Mouse (Mus musculus) heart, embryonic 10.5 days (tissue): Measurements from ENCODE around the gene Orc5. TPM values are rescaled to one million over a fixed set of nuclear protein-coding genes. Genes with fewer than 3 reads are reported as not detected.

Experiments
- DNase-seq: peaks from one replicate; pipeline ENCODE4 v3.0.0-alpha.2; 2017; ENCODE audit warnings: low spot score
- H3K27ac ChIP-seq: fragments of 300-500 bp; sonication (generic); 2 replicates; pipeline ENCODE4 v1.5.1; 2016; ENCODE audit warnings: mild to moderate bottlenecking
- H3K27me3 ChIP-seq: fragments of 300-500 bp; sonication (generic); 2 replicates; pipeline ENCODE4 v1.6.1; 2016; ENCODE audit warnings: mild to moderate bottlenecking; ENCODE audit not compliant: poor library complexity, insufficient read depth, severe bottlenecking
- H3K36me3 ChIP-seq: fragments of 300-500 bp; sonication (generic); 2 replicates; pipeline ENCODE4 v1.6.1; 2016; ENCODE audit warnings: mild to moderate bottlenecking, moderate library complexity
- H3K4me1 ChIP-seq: fragments of 300-500 bp; sonication (generic); 2 replicates; pipeline ENCODE4 v1.6.1; 2016; ENCODE audit warnings: mild to moderate bottlenecking
- H3K4me3 ChIP-seq: fragments of 300-500 bp; sonication (generic); 2 replicates; pipeline ENCODE4 v1.5.1; 2016; ENCODE audit warnings: mild to moderate bottlenecking, moderate library complexity
- H3K9me3 ChIP-seq: fragments of 300-500 bp; sonication (generic); 2 replicates; pipeline ENCODE4 v1.6.1; 2016; ENCODE audit warnings: mild to moderate bottlenecking, moderate library complexity
- WGBS: fragments of 180-500 bp; shearing (Covaris S2); methylation state at CpG from one replicate; pipeline ENCODE4 v1.1.7; 2016; 5-methylcytosine and 5-hydroxymethylcytosine counted together
- polyA plus RNA-seq: library from polyadenylated mRNA; unstranded; fragments of >200 nt; fragmentation: Nextera tagmentation; extraction: Ambion mirVana; gene quantifications from 2 replicates; pipeline ENCODE4 v1.2.1, GENCODE M21; 2016

The Orc5 gene
- polyA plus RNA-seq, 1 experiment from 2014 or later: 43.6 TPM

DNA sequence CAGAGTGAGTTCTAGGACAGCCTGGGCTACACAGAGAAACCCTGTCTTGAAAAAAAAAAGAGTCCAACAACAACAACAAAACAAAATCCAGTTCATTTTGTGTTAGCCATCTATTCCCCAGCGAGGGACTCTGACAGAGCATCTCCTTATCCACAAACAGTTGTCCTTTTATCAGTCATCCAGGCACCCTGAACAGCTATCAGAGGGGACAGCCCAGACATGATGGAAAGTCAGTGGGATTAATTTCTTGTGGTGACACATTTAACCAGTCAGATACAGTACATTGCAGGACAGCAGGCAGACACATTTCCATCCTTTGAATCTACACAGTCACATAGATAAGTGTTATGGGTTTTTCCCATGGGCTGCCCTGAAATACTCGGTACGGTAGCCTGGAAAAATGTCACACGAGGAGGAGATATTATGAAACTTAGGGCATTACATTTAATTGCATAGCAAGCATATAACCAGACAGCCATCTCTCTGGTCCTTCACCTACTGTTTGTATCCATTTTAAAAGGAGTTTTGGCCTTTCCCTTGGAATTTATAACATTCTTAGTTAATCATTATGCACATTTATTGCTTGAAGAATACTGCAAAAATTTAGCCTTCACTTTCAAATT is 7.4 kb upstream of the Orc5 start:
- Histone ChIP-seq H3K4me1 (no peaks in the 10 kb centered on the region), H3K9me3 (no peaks in the 10 kb centered on the region), H3K4me3 (no peak overlapping the region), H3K27me3 (no peaks in the 10 kb centered on the region), H3K36me3 (peaks cover 2% of the 10 kb centered on the region; the same call in 1 of the 2 replicates), H3K27ac (no peak overlapping the region)
- WGBS: 79% methylated on average over 4 of the region's 4 CpGs
- no peak for DNase-seq

DNA sequence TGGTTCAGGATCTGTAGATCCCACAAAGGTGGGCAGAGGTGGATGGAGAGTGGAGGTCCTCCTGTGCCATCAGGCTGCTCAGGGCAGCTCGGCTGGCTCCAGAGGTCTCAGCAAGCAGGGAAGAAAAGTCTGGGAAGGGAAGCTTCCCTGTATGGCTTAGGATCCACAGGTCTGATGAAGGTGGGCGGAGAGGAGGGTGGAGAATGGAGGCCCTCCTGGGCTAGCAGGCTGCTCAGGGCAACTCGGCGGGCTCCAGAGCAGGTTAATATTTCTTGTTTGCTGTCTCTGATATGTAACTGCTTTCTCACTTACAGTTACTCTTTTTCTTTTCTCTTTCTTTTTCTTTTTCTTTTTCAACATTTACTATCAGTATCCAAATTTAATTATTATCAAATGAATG is 6.5 kb upstream of the Orc5 start:
- H3K27ac ChIP-seq: no peak overlapping the region
- H3K36me3 ChIP-seq: no peaks in the 10 kb centered on the region
- no peaks in the 10 kb centered on the region for H3K9me3 ChIP-seq
- WGBS: 82% methylated on average over 4 of the region's 4 CpGs
- H3K4me3 ChIP-seq: no peak overlapping the region
- H3K4me1 ChIP-seq: no peaks in the 10 kb centered on the region
- H3K27me3 ChIP-seq: no peaks in the 10 kb centered on the region
- DNase-seq: no peak

DNA sequence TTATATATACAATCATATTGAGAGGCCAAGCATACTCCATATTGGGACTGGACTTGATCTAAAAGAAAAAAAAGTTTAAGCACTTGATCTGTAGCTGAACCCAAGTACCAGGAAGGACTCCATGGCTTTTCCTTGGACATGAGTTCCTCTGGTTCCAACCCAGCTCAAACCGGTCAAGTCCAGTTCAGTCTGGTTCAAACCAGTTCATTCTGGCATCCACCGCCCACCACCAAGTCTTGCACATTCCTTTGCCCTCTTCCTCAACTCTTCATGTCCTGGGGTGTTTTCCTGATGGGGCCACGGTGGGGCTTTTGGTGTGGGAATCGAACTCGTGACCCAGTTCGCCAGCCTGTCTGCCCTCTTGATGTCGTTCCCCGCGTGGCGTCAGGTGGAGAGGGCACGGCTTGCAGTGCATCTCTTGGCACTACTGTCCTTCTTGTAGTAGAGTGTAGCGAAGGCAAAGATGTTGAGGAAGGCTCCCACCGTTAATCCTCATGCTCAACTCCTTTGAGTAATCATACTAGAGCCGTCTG is 2.1 kb upstream of the Orc5 start:
- Histone ChIP-seq H3K27me3 (no peaks in the 10 kb centered on the region), H3K4me3 (no peak overlapping the region), H3K27ac (no peak overlapping the region), H3K4me1 (0 out of 2 replicates have a peak, but pooled peaks cover 4% of the 10 kb centered on the region), H3K36me3 (0 out of 2 replicates have a peak, but pooled peaks cover 2% of the 10 kb centered on the region), H3K9me3 (no peaks in the 10 kb centered on the region)
- no peak for DNase-seq
- WGBS: 90% methylated on average over 14 of the region's 14 CpGs

DNA sequence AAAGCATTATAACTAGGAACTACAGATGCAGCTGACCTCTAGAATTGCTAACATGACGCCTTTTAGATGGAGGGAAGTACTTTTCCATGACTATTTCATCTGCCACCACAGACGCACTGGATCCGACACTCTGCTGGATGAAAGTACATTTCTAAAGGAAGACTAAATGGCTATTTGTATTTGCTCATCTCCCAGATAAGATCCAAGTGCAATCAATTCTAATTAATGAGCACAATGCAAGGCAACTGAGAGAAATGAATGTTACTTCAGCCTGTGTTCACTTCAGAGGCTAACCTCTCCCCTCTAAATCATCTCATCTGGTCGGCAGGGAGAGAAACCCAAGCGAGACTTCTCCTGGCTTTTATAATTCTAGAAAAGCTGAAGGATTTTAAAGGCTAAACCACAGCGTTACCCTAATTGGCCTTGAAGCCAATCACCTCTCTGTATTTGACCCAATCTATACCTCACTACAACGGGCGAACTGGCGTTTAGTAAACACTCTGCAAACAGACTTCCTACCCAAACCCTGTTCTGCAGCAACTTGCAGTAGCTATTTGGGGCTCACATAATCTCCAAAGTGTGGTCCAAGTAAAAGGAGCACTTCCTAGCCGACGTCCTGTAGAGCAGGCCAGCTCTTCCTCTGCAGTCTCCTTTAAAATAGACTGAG is 730 bp downstream of the Orc5 start:
- DNase-seq: no peak
- no peaks in the 10 kb centered on the region for H3K9me3 ChIP-seq
- WGBS: 15% methylated on average over 11 of the region's 11 CpGs
- peak overlapping the region; percentile 73 for H3K4me3 ChIP-seq
- no peaks in the 10 kb centered on the region for H3K27me3 ChIP-seq
- 0 out of 2 replicates have a peak, but pooled peaks cover 4% of the 10 kb centered on the region for H3K4me1 ChIP-seq
- H3K27ac ChIP-seq: peak overlapping the region; percentile 92
- peaks cover 26% of the 10 kb centered on the region for H3K36me3 ChIP-seq

DNA sequence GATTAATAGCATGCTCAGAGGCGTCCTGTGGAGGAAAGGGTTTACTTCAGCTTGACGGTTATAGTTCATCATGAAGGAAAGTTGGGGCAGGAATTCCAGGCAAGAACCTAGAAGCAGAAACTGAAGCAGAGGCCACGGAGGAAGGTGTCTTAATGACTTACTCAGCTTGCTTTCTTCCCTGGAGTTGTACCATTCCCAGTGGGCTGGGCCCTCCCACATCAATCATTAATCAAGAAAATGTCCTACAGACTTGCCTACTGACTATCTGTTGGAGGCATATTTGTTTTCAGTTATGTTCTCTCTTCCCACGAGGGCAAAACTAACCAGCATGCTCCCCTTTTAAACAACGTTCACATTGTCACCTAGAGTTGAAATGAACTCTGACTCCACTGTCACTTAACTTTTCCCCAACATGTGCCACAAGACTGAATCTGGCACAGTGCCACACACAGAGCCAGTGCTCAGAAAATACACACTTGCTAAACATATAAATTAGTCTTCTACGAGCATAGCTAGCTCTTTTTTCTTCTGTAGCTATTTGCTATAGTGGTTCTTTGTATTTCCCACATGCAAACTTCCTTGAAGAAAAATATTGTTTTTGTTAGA is 1.6 kb downstream of the Orc5 start:
- H3K27me3 ChIP-seq: no peaks in the 10 kb centered on the region
- DNase-seq: no peak
- H3K4me1 ChIP-seq: 0 out of 2 replicates have a peak, but pooled peaks cover 4% of the 10 kb centered on the region
- peak overlapping the region; percentile 73; the same call in 1 of the 2 replicates for H3K4me3 ChIP-seq
- peaks cover 33% of the 10 kb centered on the region for H3K36me3 ChIP-seq
- no peak overlapping the region for H3K27ac ChIP-seq
- H3K9me3 ChIP-seq: no peaks in the 10 kb centered on the region
- WGBS: 83% methylated on average over 6 of the region's 6 CpGs

DNA sequence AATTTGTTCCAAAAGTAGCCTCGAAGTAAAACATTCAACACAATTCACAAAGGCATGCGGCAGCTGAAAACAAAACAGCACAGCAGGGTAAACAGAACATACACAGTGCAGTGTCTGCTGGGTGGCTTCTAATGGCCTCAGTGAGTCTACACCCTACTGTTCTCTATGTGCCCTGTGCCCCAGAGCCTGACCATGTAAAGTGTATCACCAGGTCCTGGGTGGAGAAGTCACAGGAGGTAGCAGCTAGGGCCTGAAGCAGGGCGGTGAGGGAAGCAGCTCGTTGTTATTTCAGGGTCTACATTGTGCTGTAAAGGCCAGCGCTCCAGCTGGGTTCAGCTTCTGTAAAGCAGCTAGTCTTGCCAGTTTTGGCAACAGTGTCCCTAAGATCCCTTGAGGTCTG is 3.7 kb downstream of the Orc5 start:
- Histone ChIP-seq H3K4me1 (0 out of 2 replicates have a peak, but pooled peaks cover 4% of the 10 kb centered on the region), H3K4me3 (no peak overlapping the region), H3K9me3 (no peaks in the 10 kb centered on the region), H3K27ac (no peak overlapping the region), H3K27me3 (no peaks in the 10 kb centered on the region), H3K36me3 (peaks cover 46% of the 10 kb centered on the region)
- no peak for DNase-seq
- WGBS: 92% methylated on average over 5 of the region's 5 CpGs

DNA sequence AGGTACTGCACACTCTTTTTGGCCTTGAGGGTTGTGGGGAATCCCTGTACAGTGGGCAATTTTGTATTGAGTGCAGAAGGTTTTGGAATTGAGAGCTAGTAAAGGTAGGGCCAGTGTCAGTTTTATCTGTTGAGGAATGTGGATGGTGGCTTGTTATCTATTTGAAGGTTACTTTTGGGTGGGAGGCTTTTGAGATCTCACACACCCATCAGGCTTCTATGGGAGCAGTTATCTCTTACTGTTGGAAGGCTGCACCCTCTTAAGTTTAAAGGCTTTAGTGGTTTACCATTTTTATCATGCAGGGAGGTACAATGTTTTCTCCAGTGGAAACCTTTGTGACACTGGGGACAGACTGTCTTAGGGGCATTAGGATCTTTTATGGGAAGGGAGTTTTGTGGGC is 4.9 kb downstream of the Orc5 start:
- Histone ChIP-seq H3K27ac (no peak overlapping the region), H3K4me3 (no peak overlapping the region), H3K9me3 (no peaks in the 10 kb centered on the region), H3K36me3 (peaks cover 59% of the 10 kb centered on the region), H3K4me1 (0 out of 2 replicates have a peak, but pooled peaks cover 4% of the 10 kb centered on the region), H3K27me3 (no peaks in the 10 kb centered on the region)
- DNase-seq: no peak

DNA sequence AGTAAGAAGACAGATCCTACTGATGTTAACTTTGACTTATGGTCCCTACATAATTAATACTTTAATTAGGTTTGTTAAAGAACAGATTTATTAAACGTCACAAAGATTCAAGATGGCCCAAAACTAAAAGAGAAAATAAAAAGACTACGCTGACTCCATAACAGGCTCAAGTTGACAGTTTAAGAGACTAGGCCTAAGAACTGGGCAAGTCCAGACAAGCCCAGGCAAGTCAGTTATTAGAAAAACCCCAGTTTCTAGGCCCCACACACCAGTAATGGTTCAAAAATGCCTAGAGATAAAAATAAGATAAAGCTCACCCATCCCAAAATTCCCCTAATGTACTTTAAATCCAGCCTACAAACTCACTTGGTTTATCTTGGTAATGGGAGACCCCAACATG is 7.6 kb downstream of the Orc5 start:
- peaks cover 75% of the 10 kb centered on the region for H3K36me3 ChIP-seq
- no peak for DNase-seq
- H3K4me3 ChIP-seq: no peak overlapping the region
- no peaks in the 10 kb centered on the region for H3K9me3 ChIP-seq
- no peak overlapping the region for H3K27ac ChIP-seq
- WGBS: 92% methylated on average over 2 of the region's 2 CpGs
- no peaks in the 10 kb centered on the region for H3K4me1 ChIP-seq
- no peaks in the 10 kb centered on the region for H3K27me3 ChIP-seq

DNA sequence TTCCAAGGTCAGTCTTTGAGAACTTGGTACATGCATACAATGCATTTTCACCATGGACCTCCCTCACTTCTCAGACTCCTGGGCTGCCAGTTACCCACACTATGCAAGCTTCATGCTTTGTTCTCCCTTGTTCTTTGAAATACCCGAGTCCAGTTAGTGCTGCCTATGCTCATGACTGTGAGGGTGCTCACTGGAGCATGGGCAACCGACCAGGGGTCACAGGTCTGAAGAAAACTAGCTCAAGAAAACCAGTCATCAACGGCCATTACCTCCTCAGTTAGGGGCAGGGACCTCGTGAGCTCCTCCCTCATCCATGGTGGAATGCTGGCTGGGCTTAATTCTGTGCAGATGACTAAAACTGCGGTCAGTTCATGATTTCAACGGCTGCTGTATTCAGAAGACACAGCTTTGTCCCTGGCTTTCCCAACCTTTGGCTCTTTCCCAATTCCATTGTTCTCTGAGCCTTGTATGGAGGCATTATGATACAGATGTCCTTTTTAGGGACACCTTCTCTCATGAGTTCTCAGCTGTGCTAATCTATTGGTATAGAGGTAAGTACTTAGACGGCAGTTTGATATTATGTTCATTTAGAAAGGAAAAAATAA is 11.1 kb downstream of the Orc5 start:
- Histone ChIP-seq H3K27me3 (no peaks in the 10 kb centered on the region), H3K27ac (no peak overlapping the region), H3K4me3 (no peak overlapping the region), H3K4me1 (no peaks in the 10 kb centered on the region), H3K9me3 (no peaks in the 10 kb centered on the region), H3K36me3 (peaks cover 64% of the 10 kb centered on the region)
- DNase-seq: no peak
- WGBS: 89% methylated on average over 7 of the region's 7 CpGs

DNA sequence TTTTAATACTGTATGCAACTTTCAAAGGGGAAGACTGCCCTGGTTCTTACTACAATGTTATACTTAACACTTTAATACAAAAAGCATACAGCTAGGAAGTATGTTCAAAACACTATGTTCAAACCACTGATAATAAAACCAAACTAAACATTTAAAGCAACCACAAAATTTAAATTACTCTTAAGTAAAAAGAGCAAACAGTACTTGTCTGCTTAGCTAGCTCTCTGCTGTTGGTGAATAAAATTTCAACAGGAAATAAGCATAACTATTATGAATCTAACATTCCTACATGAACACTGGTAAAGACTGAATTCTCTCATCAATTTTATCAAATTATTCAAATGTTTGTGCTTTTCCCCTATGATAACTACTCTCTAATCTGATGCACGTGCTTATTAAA is 13.5 kb downstream of the Orc5 start:
- H3K27me3 ChIP-seq: no peaks in the 10 kb centered on the region
- no peaks in the 10 kb centered on the region for H3K9me3 ChIP-seq
- no peaks in the 10 kb centered on the region for H3K4me1 ChIP-seq
- H3K36me3 ChIP-seq: peaks cover 52% of the 10 kb centered on the region
- H3K27ac ChIP-seq: no peak overlapping the region
- DNase-seq: no peak
- no peak overlapping the region for H3K4me3 ChIP-seq
- WGBS: 91% methylated on average over 1 of the region's 1 CpGs

DNA sequence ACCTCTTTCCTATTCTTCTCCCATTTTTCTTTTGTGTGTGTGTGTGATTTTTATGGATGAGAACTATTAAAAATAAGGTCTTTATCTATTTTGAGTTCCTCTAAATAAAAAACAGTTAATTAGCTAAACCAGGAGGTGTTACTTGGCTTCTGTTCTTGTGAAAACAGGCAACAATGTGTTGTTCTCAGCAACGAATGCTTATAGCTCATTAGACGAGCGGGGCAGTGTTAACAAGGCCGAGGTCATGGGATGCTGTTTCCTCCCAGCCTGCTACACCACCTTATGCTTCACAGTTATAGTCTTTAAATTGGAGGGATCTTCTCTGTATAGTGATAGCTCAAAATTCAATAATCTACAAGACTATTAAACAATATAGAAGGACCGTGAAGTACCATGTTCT is 17.7 kb downstream of the Orc5 start:
- DNase-seq: no peak
- H3K36me3 ChIP-seq: peaks cover 48% of the 10 kb centered on the region
- 88% methylated on average over 5 of the region's 5 CpGs for WGBS
- no peaks in the 10 kb centered on the region for H3K4me1 ChIP-seq
- no peaks in the 10 kb centered on the region for H3K9me3 ChIP-seq
- no peak overlapping the region for H3K27ac ChIP-seq
- H3K4me3 ChIP-seq: no peak overlapping the region
- no peaks in the 10 kb centered on the region for H3K27me3 ChIP-seq

DNA sequence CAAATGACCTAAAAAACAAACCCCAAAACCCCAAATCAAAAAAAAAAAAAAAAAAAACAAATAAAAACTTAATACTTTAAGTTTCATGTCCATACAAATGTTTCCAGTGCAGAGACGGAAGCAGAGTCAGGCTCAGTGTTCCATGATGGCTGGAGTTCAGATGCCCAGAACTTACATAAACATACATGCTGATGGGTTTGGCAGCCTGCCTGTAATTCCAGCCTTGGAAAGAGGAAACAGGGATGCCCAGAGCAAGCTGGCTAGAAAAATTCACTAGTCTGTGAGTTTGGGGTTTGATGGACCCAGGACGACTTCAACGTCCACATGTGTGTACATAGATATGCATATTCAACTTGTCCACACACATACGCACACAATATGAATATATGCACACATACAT is 27.6 kb downstream of the Orc5 start:
- Histone ChIP-seq H3K27ac (no peak overlapping the region), H3K36me3 (peaks cover 48% of the 10 kb centered on the region), H3K9me3 (no peaks in the 10 kb centered on the region), H3K27me3 (no peaks in the 10 kb centered on the region), H3K4me1 (no peaks in the 10 kb centered on the region), H3K4me3 (no peak overlapping the region)
- WGBS: 90% methylated on average over 4 of the region's 4 CpGs
- no peak for DNase-seq

DNA sequence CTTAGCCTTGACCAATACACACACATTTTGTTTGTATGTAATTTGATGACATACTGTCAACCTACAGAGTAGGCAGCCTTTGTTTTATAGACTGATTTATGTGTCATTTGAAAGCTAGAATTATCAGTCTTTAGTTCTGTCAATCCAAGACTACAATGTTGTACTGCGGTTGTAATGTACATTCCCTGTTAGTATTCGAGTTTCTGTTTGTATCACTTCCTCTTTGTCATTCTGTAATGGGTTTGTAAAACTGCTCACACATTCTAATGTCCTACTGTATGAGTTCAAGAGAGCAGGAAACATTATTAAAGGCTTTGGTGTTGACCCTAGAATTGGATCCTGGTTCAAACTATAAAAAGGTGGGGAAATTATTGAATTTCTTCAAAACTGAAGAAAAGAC is 30.5 kb downstream of the Orc5 start:
- no peak for DNase-seq
- Histone ChIP-seq H3K4me1 (no peaks in the 10 kb centered on the region), H3K4me3 (no peak overlapping the region), H3K27me3 (no peaks in the 10 kb centered on the region), H3K36me3 (peaks cover 44% of the 10 kb centered on the region), H3K27ac (no peak overlapping the region), H3K9me3 (no peaks in the 10 kb centered on the region)
- 91% methylated on average over 2 of the region's 2 CpGs for WGBS
